Mouse (Mus musculus) midbrain, postnatal 0 days (tissue): ENCODE measurements around the gene Them5. TPM values are rescaled to one million over a fixed set of nuclear protein-coding genes. Genes with fewer than 3 reads are reported as not detected.
A peak's percentile ranks its signal among the peaks of the same experiment; 100 is the strongest.

ENCODE experiments used
- ATAC-seq: fragments of 200-750 bp; cut with Nextera tagmentation; 2 replicates; pipeline ENCODE4 v1.8.0; 2017; ENCODE audit warnings: moderate number of reproducible peaks, mild to moderate bottlenecking, moderate TSS enrichment, moderate library complexity; ENCODE audit not compliant: low FRiP score
- DNase-seq: peaks from one replicate; pipeline ENCODE4 v3.0.0-alpha.2; 2015; ENCODE audit warnings: low spot score
- H3K27ac ChIP-seq: fragments of 300-500 bp; sonication (generic); 2 replicates; pipeline ENCODE4 v1.5.1; 2014; ENCODE audit warnings: low read depth, mild to moderate bottlenecking, low read length, mixed read lengths
- H3K27me3 ChIP-seq: fragments of 300-500 bp; sonication (generic); 2 replicates; pipeline ENCODE4 v1.6.1; 2014; ENCODE audit warnings: low read length, control low read depth, mixed read lengths; ENCODE audit not compliant: insufficient read depth
- H3K36me3 ChIP-seq: fragments of 300-500 bp; sonication (generic); 2 replicates; pipeline ENCODE4 v1.6.1; 2014; ENCODE audit warnings: low read length, control low read depth, mixed read lengths; ENCODE audit not compliant: insufficient read depth
- H3K4me1 ChIP-seq: fragments of 300-500 bp; sonication (generic); 2 replicates; pipeline ENCODE4 v1.6.1; 2014; ENCODE audit warnings: mild to moderate bottlenecking, control low read depth, antibody characterized with exemption, low read length, mixed read lengths; ENCODE audit not compliant: insufficient read depth
- H3K4me2 ChIP-seq: fragments of 300-500 bp; sonication (generic); 2 replicates; pipeline ENCODE4 v1.6.1; 2014; ENCODE audit warnings: low read depth, mild to moderate bottlenecking, low read length, mixed read lengths; ENCODE audit not compliant: poor library complexity, severe bottlenecking
- H3K4me3 ChIP-seq: fragments of 300-500 bp; sonication (generic); 2 replicates; pipeline ENCODE4 v1.5.1; 2014; ENCODE audit warnings: low read depth, mild to moderate bottlenecking, low read length, moderate library complexity
- H3K9ac ChIP-seq: fragments of 300-500 bp; sonication (generic); replicated peaks from 2 replicates; pipeline ENCODE4 v1.6.1; 2014; ENCODE audit warnings: mild to moderate bottlenecking, low read length, moderate library complexity, mixed read lengths; ENCODE audit not compliant: poor library complexity, severe bottlenecking
- H3K9me3 ChIP-seq: fragments of 300-500 bp; sonication (generic); 2 replicates; pipeline ENCODE4 v1.6.1; 2016; ENCODE audit warnings: low read length, control low read depth
- CTCF ChIP-seq: IDR thresholded peaks from 2 replicates; pipeline ENCODE4 v1.5.1; 2016; ENCODE audit warnings: antibody characterized with exemption, mild to moderate bottlenecking
- WGBS: fragments of 180-500 bp; shearing (Covaris S2); extraction: QIAGEN DNeasy Blood & Tissue Kit; methylation state at CpG from one replicate; pipeline ENCODE4 v1.1.7; 2014; 5-methylcytosine and 5-hydroxymethylcytosine counted together
- polyA plus RNA-seq: library from polyadenylated mRNA; unstranded; fragments of >200 nt; fragmentation: Nextera tagmentation; extraction: Ambion mirVana; gene quantifications from 2 replicates; pipeline ENCODE4 v1.2.1, GENCODE M21; 2015
- total RNA-seq: library from RNA; depleted of rRNA; stranded (reverse); fragments of >200 nt; gene quantifications from 2 replicates; pipeline ENCODE4 v1.2.3, GENCODE M21; 2014

The Them5 gene
- total and polyA plus RNA-seq, 2 experiments from 2014 or later = 0.16 TPM; not detected in 1

DNA sequence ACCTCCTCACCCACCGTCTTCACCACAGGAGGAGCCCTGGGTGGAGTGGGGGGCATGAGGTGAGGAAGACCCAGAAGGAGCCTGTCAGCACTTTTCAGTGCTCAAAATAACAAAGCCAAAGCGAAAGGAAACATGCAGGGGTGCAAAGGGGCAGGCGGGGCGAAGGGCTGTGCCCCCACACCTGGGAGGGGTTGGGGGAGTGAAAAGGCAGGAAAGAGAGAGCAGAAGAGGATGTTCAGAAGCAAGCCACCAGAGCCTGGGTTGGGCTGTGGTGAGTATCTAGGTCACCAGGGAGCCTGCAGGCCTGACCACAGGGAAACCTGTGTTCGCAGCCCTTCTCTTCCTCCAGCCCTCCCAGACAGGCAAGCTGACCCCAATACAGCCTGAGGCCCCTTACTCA, 46.1 kb downstream of the Them5 start:
- TF ChIP-seq CTCF = no peak
- no peaks in the 10 kb centered on the region for H3K9me3 ChIP-seq
- WGBS = 84% methylated on average over 5 of the region's 5 CpGs
- no peak for DNase-seq
- no peak for ATAC-seq
- H3K9ac ChIP-seq = no peak overlapping the region
- H3K27ac ChIP-seq = no peak overlapping the region
- no peak overlapping the region for H3K4me3 ChIP-seq
- H3K4me1 ChIP-seq = no peaks in the 10 kb centered on the region
- H3K4me2 ChIP-seq = no peak overlapping the region
- no peaks in the 10 kb centered on the region for H3K36me3 ChIP-seq
- no peaks in the 10 kb centered on the region for H3K27me3 ChIP-seq

DNA sequence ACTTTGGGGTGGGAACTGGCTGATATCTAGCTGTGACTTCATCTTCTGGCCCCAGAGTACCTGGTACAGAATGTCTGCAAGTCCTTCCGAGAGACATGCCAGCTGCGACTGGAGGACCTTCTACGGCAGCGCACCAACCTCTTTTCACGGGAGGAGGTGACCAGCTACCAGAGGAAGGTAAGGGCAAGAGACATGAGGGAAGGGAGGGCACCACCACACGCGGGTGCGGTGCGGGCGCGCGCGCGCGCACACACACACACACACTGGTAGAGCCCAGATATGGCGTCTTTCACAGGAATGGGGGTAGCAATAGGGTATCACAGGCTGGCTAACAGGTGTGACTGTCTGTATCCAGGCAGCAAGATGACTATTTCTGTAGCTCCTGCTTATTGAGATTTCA, 47.5 kb downstream of the Them5 start:
- no peak for TF ChIP-seq CTCF
- Histone ChIP-seq H3K4me3 (no peak overlapping the region), H3K4me1 (no peaks in the 10 kb centered on the region), H3K9me3 (no peaks in the 10 kb centered on the region), H3K4me2 (no peak overlapping the region), H3K27ac (no peak overlapping the region), H3K9ac (no peak overlapping the region), H3K27me3 (no peaks in the 10 kb centered on the region), H3K36me3 (no peaks in the 10 kb centered on the region)
- ATAC-seq (no peak), DNase-seq (no peak)
- WGBS = 97% methylated on average over 16 of the region's 16 CpGs

- Histone ChIP-seq H3K4me2 (no peak overlapping the region), H3K27me3 (no peaks in the 10 kb centered on the region), H3K4me3 (no peak overlapping the region), H3K9ac (no peak overlapping the region), H3K36me3 (no peaks in the 10 kb centered on the region), H3K4me1 (no peaks in the 10 kb centered on the region), H3K9me3 (no peaks in the 10 kb centered on the region), H3K27ac (no peak overlapping the region)
- DNase-seq (peak; percentile 48), ATAC-seq (no peak)
- TF ChIP-seq CTCF = no peak
- 76% methylated on average over 5 of the region's 5 CpGs for WGBS
Measured at GRCm38 (mm10) chr3:94391001-94391400, 49.1 kb downstream of the Them5 start.

DNA sequence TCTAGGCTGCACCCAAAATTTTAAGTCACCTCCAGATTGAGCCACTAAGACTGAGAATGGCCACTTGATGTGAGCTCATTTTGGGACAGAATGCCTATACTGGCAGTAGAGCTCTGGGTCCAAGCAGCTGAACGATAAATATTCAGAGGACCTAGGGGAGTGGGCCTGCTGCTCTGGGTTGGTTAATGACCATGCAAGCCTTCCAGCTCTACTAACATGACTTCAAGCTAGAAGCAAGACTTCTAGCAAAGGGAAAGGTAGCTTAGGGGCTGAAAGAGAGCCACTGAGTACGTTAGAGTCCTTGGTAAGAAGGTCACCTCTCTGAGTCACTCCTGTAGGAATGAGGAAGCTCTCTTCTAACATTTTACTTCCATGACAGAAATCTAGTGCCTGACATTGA, 50.2 kb downstream of the Them5 start:
- Histone ChIP-seq H3K4me3 (no peak overlapping the region), H3K27me3 (no peaks in the 10 kb centered on the region; the same call in 1 of the 2 replicates), H3K27ac (no peak overlapping the region), H3K9ac (no peak overlapping the region), H3K4me1 (no peaks in the 10 kb centered on the region), H3K36me3 (no peaks in the 10 kb centered on the region), H3K4me2 (no peak overlapping the region), H3K9me3 (no peaks in the 10 kb centered on the region)
- ATAC-seq (no peak), DNase-seq (no peak)
- no peak for TF ChIP-seq CTCF
- WGBS = 83% methylated on average over 2 of the region's 2 CpGs

DNA sequence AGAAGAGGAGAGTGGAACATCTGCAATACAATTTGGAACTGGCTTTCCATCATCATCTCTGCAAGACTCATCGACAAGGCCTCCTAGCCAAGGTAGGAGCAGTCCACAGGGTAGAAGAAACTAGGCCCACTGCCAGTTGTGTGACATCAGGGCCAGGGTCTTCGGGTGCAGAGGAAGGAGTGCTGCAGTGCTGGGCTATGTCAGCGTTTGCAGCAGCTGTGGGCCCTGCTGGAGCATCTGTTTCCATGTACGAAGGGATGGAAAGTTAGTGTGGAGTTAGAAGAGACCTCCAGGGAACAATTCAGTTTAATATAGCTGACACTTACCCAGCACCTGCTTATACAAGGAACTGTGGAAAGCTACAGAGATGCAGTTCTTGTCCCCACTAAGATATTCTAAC, 51.1 kb downstream of the Them5 start:
- WGBS = 79% methylated on average over 4 of the region's 4 CpGs
- no peak for ATAC-seq

GRCm38 (mm10) chr3:94396336-94396735, 54.4 kb downstream of the Them5 start:
- Histone ChIP-seq H3K27ac (no peak overlapping the region), H3K4me2 (no peak overlapping the region)
- TF ChIP-seq CTCF = no peak

More for the DNA sequence above, 51.1 kb downstream of the Them5 start:
- H3K9me3 ChIP-seq = no peaks in the 10 kb centered on the region
- no peaks in the 10 kb centered on the region; the same call in 1 of the 2 replicates for H3K27me3 ChIP-seq
- no peak for TF ChIP-seq CTCF
- no peak overlapping the region for H3K27ac ChIP-seq
- no peaks in the 10 kb centered on the region for H3K36me3 ChIP-seq
- no peaks in the 10 kb centered on the region for H3K4me1 ChIP-seq
- peak; percentile 26 for DNase-seq
- no peak overlapping the region for H3K4me2 ChIP-seq
- no peak overlapping the region for H3K4me3 ChIP-seq
- H3K9ac ChIP-seq = no peak overlapping the region

More at GRCm38 (mm10) chr3:94396336-94396735, 54.4 kb downstream of the Them5 start:
- no peak for DNase-seq
- no peak overlapping the region for H3K9ac ChIP-seq
- H3K27me3 ChIP-seq = no peaks in the 10 kb centered on the region; the same call in none of the 2 replicates
- ATAC-seq = no peak
- 79% methylated on average over 1 of the region's 1 CpGs for WGBS
- no peaks in the 10 kb centered on the region for H3K36me3 ChIP-seq
- H3K4me1 ChIP-seq = no peaks in the 10 kb centered on the region; the same call in 1 of the 2 replicates
- no peaks in the 10 kb centered on the region for H3K9me3 ChIP-seq
- no peak overlapping the region for H3K4me3 ChIP-seq
